Mouse (Mus musculus): Measurements from ENCODE around the gene Clic3.
A peak's percentile ranks its signal among the peaks of the same experiment; 100 is the strongest.

Gene Clic3

GRCm38 (mm10) chr2:25480541-25480940 lies 23.9 kb downstream of the Clic3 start:
- DNase-seq (ENCODE audit: inconsistent ontology term), result no peak

GRCm38 (mm10) chr2:25482969-25483368 lies 26.3 kb downstream of the Clic3 start:
- no peak for DNase-seq (ENCODE audit: inconsistent ontology term)

- DNase-seq (ENCODE audit: inconsistent ontology term), result no peak
Measured at GRCm38 (mm10) chr2:25484901-25485647, 28.4 kb downstream of the Clic3 start.

GRCm38 (mm10) chr2:25487965-25488670 lies 31.5 kb downstream of the Clic3 start:
- DNase-seq (ENCODE audit: inconsistent ontology term), result no peak

GRCm38 (mm10) chr2:25488671-25489068 lies 32.0 kb downstream of the Clic3 start:
- peak; percentile 50 for DNase-seq (ENCODE audit: inconsistent ontology term)

GRCm38 (mm10) chr2:25492988-25493387 lies 36.4 kb downstream of the Clic3 start:
- no peak for DNase-seq (ENCODE audit: inconsistent ontology term)

GRCm38 (mm10) chr2:25493476-25493961 lies 36.9 kb downstream of the Clic3 start, which contains the start of gene Lcn12:
Lcn12 (minus strand) TSS chr2:25493911.
- no peak for DNase-seq (ENCODE audit: inconsistent ontology term)

- peak; percentile 47 for DNase-seq (ENCODE audit: inconsistent ontology term)
Measured at GRCm38 (mm10) chr2:25496462-25496861, 39.8 kb downstream of the Clic3 start.

- DNase-seq (ENCODE audit: inconsistent ontology term), result no peak
Measured at GRCm38 (mm10) chr2:25497846-25498575, 41.4 kb downstream of the Clic3 start.

- DNase-seq (ENCODE audit: inconsistent ontology term), result no peak
Measured at GRCm38 (mm10) chr2:25498622-25499478, 42.2 kb downstream of the Clic3 start.

- DNase-seq (ENCODE audit: inconsistent ontology term), result peak; percentile 33
Measured at GRCm38 (mm10) chr2:25500071-25500575, 43.5 kb downstream of the Clic3 start.

GRCm38 (mm10) chr2:25500576-25501405 lies 44.2 kb downstream of the Clic3 start, which contains the start of gene Fbxw5:
Fbxw5 (plus strand) TSS chr2:25500750.
- DNase-seq (ENCODE audit: inconsistent ontology term), result peak; percentile 96

GRCm38 (mm10) chr2:25501593-25502486 lies 45.2 kb downstream of the Clic3 start, which contains the start of gene C8g:
C8g (minus strand) TSS chr2:25501719.
- DNase-seq (ENCODE audit: inconsistent ontology term), result no peak

- DNase-seq (ENCODE audit: inconsistent ontology term), result no peak
Measured at GRCm38 (mm10) chr2:25502726-25503125, 46.1 kb downstream of the Clic3 start.

- DNase-seq (ENCODE audit: inconsistent ontology term), result no peak
Measured at GRCm38 (mm10) chr2:25504538-25504937, 47.9 kb downstream of the Clic3 start.

GRCm38 (mm10) chr2:25505000-25505399 lies 48.4 kb downstream of the Clic3 start:
- DNase-seq (ENCODE audit: inconsistent ontology term), result no peak

GRCm38 (mm10) chr2:25505860-25506259 lies 49.2 kb downstream of the Clic3 start:
- DNase-seq (ENCODE audit: inconsistent ontology term), result no peak

GRCm38 (mm10) chr2:25506964-25507363 lies 50.3 kb downstream of the Clic3 start:
- no peak for DNase-seq (ENCODE audit: inconsistent ontology term)
